In the genomic region with DNA sequence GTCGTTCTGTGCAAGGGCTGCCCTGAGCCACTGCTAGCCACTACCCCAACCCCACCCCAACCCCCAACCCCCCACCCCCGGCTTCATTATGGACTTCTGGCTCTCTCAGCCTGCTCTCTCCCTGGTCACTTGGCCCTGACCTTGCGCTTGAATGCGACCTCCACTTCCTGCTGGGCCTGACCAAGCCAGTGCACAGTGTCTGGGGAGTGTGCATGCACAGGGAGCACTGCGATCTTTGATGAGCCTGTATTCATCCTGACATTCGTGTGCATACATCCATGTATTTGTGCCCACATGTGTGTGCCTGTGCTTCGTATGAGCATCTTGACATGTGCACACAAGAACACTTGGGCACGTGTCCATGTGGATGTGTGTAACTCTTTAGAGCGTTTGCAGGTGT, we compare ENCODE assay signal across 11 mouse cellular contexts.
DNase-seq lines count a peak whose midpoint lies in the region; ATAC-seq and TF ChIP-seq lines count a peak whose summit lies in the region.
"Had no signal": no experiment of that assay in that cellular context is flagged by ENCODE, and none has a peak within 500 bp of the region (broad histone marks: within the 10 kb centered on the region; RNA-seq: fewer than 3 reads in every experiment).

No protein-coding gene starts in this region.

- no peaks in the 10 kb centered on the region for H3K36me3 ChIP-seq in heart, embryonic 10.5 days
- H3K36me3 ChIP-seq in embryonic facial prominence, embryonic 12.5 days = no peaks in the 10 kb centered on the region
- no peaks in the 10 kb centered on the region for H3K36me3 ChIP-seq in hindbrain, embryonic 13.5 days
- no peaks in the 10 kb centered on the region for H3K36me3 ChIP-seq in midbrain, embryonic 13.5 days
- H3K36me3 ChIP-seq in thymus, adult 2 months (ENCODE audit: control insufficient read depth, insufficient read depth, low read length) = no peaks in the 10 kb centered on the region

- H3K27me3 ChIP-seq in heart, embryonic 10.5 days (ENCODE audit: insufficient read depth, poor library complexity, severe bottlenecking) = peaks cover 12% of the 10 kb centered on the region; the same call in 1 of the 2 replicates
- no peaks in the 10 kb centered on the region for H3K27me3 ChIP-seq in embryonic facial prominence, embryonic 12.5 days
- H3K27me3 ChIP-seq in hindbrain, embryonic 13.5 days = 0 out of 2 replicates have a peak, but pooled peaks cover 11% of the 10 kb centered on the region
- peaks cover 3% of the 10 kb centered on the region; the same call in 1 of the 2 replicates for H3K27me3 ChIP-seq in midbrain, embryonic 13.5 days
- no peaks in the 10 kb centered on the region for H3K27me3 ChIP-seq in thymus, adult 2 months (ENCODE audit: control insufficient read depth, insufficient read depth, low read length)

- peak; percentile 8; the same call in 1 of the 2 replicates for ATAC-seq in embryonic facial prominence, embryonic 12.5 days (ENCODE audit: insufficient number of reproducible peaks, insufficient read depth, low FRiP score, low TSS enrichment)
- no peak; the same call in 1 of the 2 replicates for ATAC-seq in hindbrain, embryonic 13.5 days (ENCODE audit: low FRiP score)
- ATAC-seq in midbrain, embryonic 13.5 days = no peak; the same call in 1 of the 2 replicates

- WGBS in heart, embryonic 10.5 days = 29% methylated on average over 9 of the region's 9 CpGs
- 13% methylated on average over 9 of the region's 9 CpGs for WGBS in embryonic facial prominence, embryonic 12.5 days
- 13% methylated on average over 9 of the region's 9 CpGs for WGBS in hindbrain, embryonic 13.5 days
- 10% methylated on average over 9 of the region's 9 CpGs for WGBS in midbrain, embryonic 13.5 days
- WGBS in thymus, adult 2 months = 51% methylated on average over 9 of the region's 9 CpGs

- no peak for TF ChIP-seq CTCF in thymus, adult 2 months (IDR thresholded peaks at IDR 0.05; ENCODE audit: borderline replicate concordance, control insufficient read depth, extremely low read depth, insufficient read depth, low read length, poor library complexity)

- peaks cover 16% of the 10 kb centered on the region for H3K4me1 ChIP-seq in heart, embryonic 10.5 days
- peaks cover 19% of the 10 kb centered on the region for H3K4me1 ChIP-seq in embryonic facial prominence, embryonic 12.5 days
- H3K4me1 ChIP-seq in hindbrain, embryonic 13.5 days (replicated peaks) = peaks cover 21% of the 10 kb centered on the region
- peaks cover 28% of the 10 kb centered on the region for H3K4me1 ChIP-seq in midbrain, embryonic 13.5 days (replicated peaks)
- no peaks in the 10 kb centered on the region for H3K4me1 ChIP-seq in thymus, adult 2 months (replicated peaks; ENCODE audit: control insufficient read depth, insufficient read depth, low read length)

- peak overlapping the region; percentile 50 for H3K4me2 ChIP-seq in embryonic facial prominence, embryonic 12.5 days (replicated peaks)
- H3K4me2 ChIP-seq in hindbrain, embryonic 13.5 days = peak overlapping the region; percentile 42
- peak overlapping the region; percentile 34 for H3K4me2 ChIP-seq in midbrain, embryonic 13.5 days (replicated peaks)

- H3K9ac ChIP-seq in embryonic facial prominence, embryonic 12.5 days = 0 out of 2 replicates have a peak overlapping the region, but pooled peaks have one; percentile 24
- no peak overlapping the region; the same call in 1 of the 2 replicates for H3K9ac ChIP-seq in hindbrain, embryonic 13.5 days
- peak overlapping the region; percentile 55 for H3K9ac ChIP-seq in midbrain, embryonic 13.5 days (replicated peaks)

- no peak for TF ChIP-seq POLR2A in thymus, adult 2 months (IDR thresholded peaks at IDR 0.05; ENCODE audit: control insufficient read depth, extremely low read depth, insufficient read depth, low read length, poor library complexity)

- H3K9me3 ChIP-seq in heart, embryonic 10.5 days = no peaks in the 10 kb centered on the region
- H3K9me3 ChIP-seq in embryonic facial prominence, embryonic 12.5 days = no peaks in the 10 kb centered on the region
- H3K9me3 ChIP-seq in hindbrain, embryonic 13.5 days = no peaks in the 10 kb centered on the region
- no peaks in the 10 kb centered on the region for H3K9me3 ChIP-seq in midbrain, embryonic 13.5 days

- H3K4me3 ChIP-seq in heart, embryonic 10.5 days = peak overlapping the region; percentile 45
- peak overlapping the region; percentile 17; the same call in 1 of the 2 replicates for H3K4me3 ChIP-seq in embryonic facial prominence, embryonic 12.5 days
- no peak overlapping the region for H3K4me3 ChIP-seq in hindbrain, embryonic 13.5 days
- no peak overlapping the region for H3K4me3 ChIP-seq in midbrain, embryonic 13.5 days (replicated peaks)
- no peak overlapping the region for H3K4me3 ChIP-seq in thymus, adult 2 months (ENCODE audit: control insufficient read depth, insufficient read depth, low read length)

- H3K27ac ChIP-seq in heart, embryonic 10.5 days = peak overlapping the region; percentile 6; the same call in 1 of the 2 replicates
- peak overlapping the region; percentile 5; the same call in 1 of the 2 replicates for H3K27ac ChIP-seq in embryonic facial prominence, embryonic 12.5 days
- H3K27ac ChIP-seq in hindbrain, embryonic 13.5 days = peak overlapping the region; percentile 81
- H3K27ac ChIP-seq in midbrain, embryonic 13.5 days = peak overlapping the region; percentile 92
- H3K27ac ChIP-seq in thymus, adult 2 months (ENCODE audit: control insufficient read depth, insufficient read depth, low read length) = no peak overlapping the region
- H3K27ac ChIP-seq: kidney, postnatal 0 days had no signal

- no peak for DNase-seq in heart, embryonic 10.5 days (ENCODE audit: low spot score)
- no peak for DNase-seq in heart, adult 11 months
- DNase-seq in spleen, adult 18-20 months = no peak
- no peak for DNase-seq in frontal cortex, adult 2 months (ENCODE audit: extremely low spot score in 1 of 2, low spot score in 1 of 2)
- DNase-seq in thymus, adult 2 months = no peak
- DNase-seq: adrenal gland, adult 8-10 months; thymus, postnatal 36 days had no signal

Comparison
In these comparisons a context has a peak if more than half of its experiments do, and no peak if none do; other contexts are left out.
1. H3K4me3 ChIP-seq: peak in heart, embryonic 10.5 days (single experiment) and embryonic facial prominence, embryonic 12.5 days (single experiment); none in hindbrain, embryonic 13.5 days (single experiment), midbrain, embryonic 13.5 days (single experiment) and thymus, adult 2 months (single experiment).
2. Peak in every context shown above with its lines, with median percentiles within 50 percentile points of each other: H3K4me2 ChIP-seq.